Comparison of ENCODE assay signal across 12 mouse cellular contexts in the genomic region with DNA sequence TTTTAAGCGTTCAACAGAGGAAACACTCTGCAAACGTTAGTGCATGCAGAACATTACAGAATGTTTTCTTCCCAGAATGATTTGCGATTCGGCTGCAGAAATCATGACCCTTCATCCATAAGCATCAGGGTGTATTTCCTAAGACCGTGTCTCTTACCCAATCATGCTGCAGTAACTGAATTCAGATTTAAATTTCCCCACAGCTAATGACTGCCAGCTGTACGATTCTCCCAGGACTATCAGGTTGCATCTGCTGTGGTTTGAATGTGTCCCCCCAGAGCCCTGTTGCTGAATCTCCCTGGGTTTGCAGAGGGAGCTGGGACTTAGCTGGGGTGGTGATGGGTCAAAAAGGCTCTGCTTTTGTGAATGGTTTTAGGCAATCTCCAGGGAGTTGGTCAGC. TPM values are rescaled to one million over a fixed set of nuclear protein-coding genes. Genes with fewer than 3 reads are reported as not detected.
DNase-seq lines count a peak whose midpoint lies in the region; ATAC-seq and TF ChIP-seq lines count a peak whose summit lies in the region.
"Had no signal": no experiment of that assay in that cellular context is flagged by ENCODE, and none has a peak within 500 bp of the region (broad histone marks: within the 10 kb centered on the region; RNA-seq: fewer than 3 reads in every experiment).

No protein-coding gene starts in this region.

- ATAC-seq in lung, embryonic 16.5 days (ENCODE audit: low read depth), result 0 out of 2 replicates have a peak, but pooled peaks have one; percentile 27
- peak; percentile 20; the same call in 1 of the 2 replicates for ATAC-seq in granulocyte monocyte progenitor cell, adult 5-6 weeks (replicated peaks; ENCODE audit: poor library complexity, severe bottlenecking)
- no peak for ATAC-seq in heart, embryonic 11.5 days (replicated peaks; ENCODE audit: insufficient number of reproducible peaks, low FRiP score, low TSS enrichment)

- no peaks in the 10 kb centered on the region for H3K36me3 ChIP-seq in lung, embryonic 16.5 days (ENCODE audit: control insufficient read depth, insufficient read depth, low read length)
- no peaks in the 10 kb centered on the region for H3K36me3 ChIP-seq in heart, embryonic 11.5 days (ENCODE audit: control insufficient read depth, insufficient read depth, low read length)
- H3K36me3 ChIP-seq: midbrain, embryonic 12.5 days had no signal

- no peak overlapping the region for H3K4me3 ChIP-seq in lung, embryonic 16.5 days (ENCODE audit: low read length)
- no peak overlapping the region for H3K4me3 ChIP-seq in olfactory bulb, adult 2 months (ENCODE audit: insufficient read depth, low read depth, low read length)
- H3K4me3 ChIP-seq in heart, embryonic 11.5 days (ENCODE audit: low read depth, low read length), result no peak overlapping the region
- H3K4me3 ChIP-seq: midbrain, embryonic 12.5 days had no signal

- no peak for TF ChIP-seq CTCF in olfactory bulb, adult 2 months (IDR thresholded peaks at IDR 0.05; ENCODE audit: insufficient read depth, low read depth, low read length)

- TF ChIP-seq POLR2A in olfactory bulb, adult 2 months (IDR thresholded peaks at IDR 0.05; ENCODE audit: insufficient read depth, low read depth, low read length), result no peak

- WGBS in lung, embryonic 16.5 days, result 35% methylated on average over 6 of the region's 6 CpGs
- WGBS in olfactory bulb, adult 2 months, result 19% methylated on average over 6 of the region's 6 CpGs
- 54% methylated on average over 6 of the region's 6 CpGs for WGBS in heart, embryonic 11.5 days (ENCODE audit: insufficient replicate concordance)

- no peak overlapping the region for H3K4me2 ChIP-seq in lung, embryonic 16.5 days (ENCODE audit: low read depth, low read length)
- H3K4me2 ChIP-seq in heart, embryonic 11.5 days, result no peak overlapping the region
- H3K4me2 ChIP-seq: liver, embryonic 11.5 days; midbrain, embryonic 12.5 days had no signal

- DNase-seq in lung, postnatal 10 days, result no peak
- DNase-seq in embryo, embryonic 11 days, result peak; percentile 70
- DNase-seq in ovary, postnatal 10 days (ENCODE audit: low spot score), result no peak
- DNase-seq: heart, postnatal 10 days; kidney, postnatal 25 days; thymus, postnatal 25 days had no signal

- H3K9ac ChIP-seq in lung, embryonic 16.5 days (ENCODE audit: low read length), result 0 out of 2 replicates have a peak overlapping the region, but pooled peaks have one; percentile 32
- no peak overlapping the region for H3K9ac ChIP-seq in heart, embryonic 11.5 days (ENCODE audit: low read depth, low read length)
- H3K9ac ChIP-seq: midbrain, embryonic 12.5 days had no signal

- H3K9me3 ChIP-seq in lung, embryonic 16.5 days (ENCODE audit: control insufficient read depth, low read length), result peaks cover 4% of the 10 kb centered on the region
- peaks cover 3% of the 10 kb centered on the region; the same call in 1 of the 2 replicates for H3K9me3 ChIP-seq in heart, embryonic 11.5 days (replicated peaks; ENCODE audit: control insufficient read depth, low read length)
- H3K9me3 ChIP-seq: midbrain, embryonic 12.5 days had no signal

- H3K27ac ChIP-seq in lung, embryonic 16.5 days (ENCODE audit: low read length), result peak overlapping the region; percentile 49; the same call in 1 of the 2 replicates
- H3K27ac ChIP-seq in olfactory bulb, adult 2 months (ENCODE audit: insufficient read depth, low read depth, low read length), result peak overlapping the region; percentile 49; the same call in 1 of the 2 replicates
- H3K27ac ChIP-seq in heart, embryonic 11.5 days (ENCODE audit: low read depth, low read length), result no peak overlapping the region
- H3K27ac ChIP-seq: midbrain, embryonic 12.5 days had no signal

- H3K4me1 ChIP-seq in lung, embryonic 16.5 days (replicated peaks; ENCODE audit: control insufficient read depth, insufficient read depth, low read length), result peaks cover 6% of the 10 kb centered on the region
- H3K4me1 ChIP-seq in olfactory bulb, adult 2 months (ENCODE audit: control insufficient read depth, insufficient read depth, low read length), result peaks cover 20% of the 10 kb centered on the region
- peaks cover 5% of the 10 kb centered on the region; the same call in 1 of the 2 replicates for H3K4me1 ChIP-seq in heart, embryonic 11.5 days (ENCODE audit: control insufficient read depth, insufficient read depth, low read length)

- H3K27me3 ChIP-seq in lung, embryonic 16.5 days (ENCODE audit: control insufficient read depth, insufficient read depth, low read depth, low read length), result 0 out of 2 replicates have a peak, but pooled peaks cover 4% of the 10 kb centered on the region
- H3K27me3 ChIP-seq in heart, embryonic 11.5 days (ENCODE audit: control insufficient read depth, insufficient read depth, low read length), result no peaks in the 10 kb centered on the region; the same call in 1 of the 2 replicates

RNA-seq across cellular contexts. Expression of a gene that starts 5.4 kb away (rescaled TPM):
- polyA plus RNA-seq in lung, embryonic 16.5 days (2015; fragmentation: Nextera tagmentation; extraction: Ambion mirVana), result 7.5 and 7.9 TPM in 2 replicates
- 6.9 and 11.7 TPM in 2 replicates for total RNA-seq in granulocyte monocyte progenitor cell, adult 5-6 weeks (2014; fragmentation: Nextera tagmentation)
- 6.2 and 6.7 TPM in 2 replicates for total RNA-seq in granulocyte monocyte progenitor cell, adult 5-6 weeks (2017)
- polyA plus RNA-seq in olfactory bulb, adult 2 months (2012; ENCODE audit: insufficient read depth, insufficient read length, low replicate concordance, missing spikeins), result not detected in 2 replicates
- 7.7 and 8.5 TPM in 2 replicates for polyA plus RNA-seq in heart, embryonic 11.5 days (2014; fragmentation: Nextera tagmentation; extraction: Ambion mirVana)

RNA-seq across cellular contexts. Expression of a gene that starts 20.3 kb away (rescaled TPM):
- polyA plus RNA-seq in lung, embryonic 16.5 days (2015; fragmentation: Nextera tagmentation; extraction: Ambion mirVana), result 23.5 and 24.5 TPM in 2 replicates
- total RNA-seq in granulocyte monocyte progenitor cell, adult 5-6 weeks (2014; fragmentation: Nextera tagmentation), result not detected in 2 replicates
- total RNA-seq in granulocyte monocyte progenitor cell, adult 5-6 weeks (2017), result not detected in 2 replicates
- polyA plus RNA-seq in olfactory bulb, adult 2 months (2012; ENCODE audit: insufficient read depth, insufficient read length, low replicate concordance, missing spikeins), result not detected in 2 replicates
- 4.9 and 6.0 TPM in 2 replicates for polyA plus RNA-seq in heart, embryonic 11.5 days (2014; fragmentation: Nextera tagmentation; extraction: Ambion mirVana)
